Mouse (Mus musculus) left cerebral cortex, adult 8-10 months (tissue): ENCODE data around the gene Chn1. TPM values are rescaled to one million over a fixed set of nuclear protein-coding genes. Genes with fewer than 3 reads are reported as not detected.
A peak's percentile ranks its signal among the peaks of the same experiment; 100 is the strongest.
"Not testable (repeated sequence)": the region's sequence is repeated elsewhere in the genome, so short reads cannot be mapped to it uniquely, and the experiment has no call there.

ENCODE experiments used
- DNase-seq, 2 experiments: peaks; one replicate each; pipeline ENCODE4 v3.0.0; 2022; ENCODE audit warnings: low spot score in 2 of 2
- total RNA-seq, 4 experiments: library from RNA; stranded (reverse); gene quantifications; 2 replicates each; pipeline ENCODE4 v1.2.4; 2022

The Chn1 gene
- 1,000 to 10,000 TPM; 1,322 to 1,483 (median 1,424) TPM for total RNA-seq

GRCm38 (mm10) chr2:73774786-73775682, at the start of gene Chn1:
Gene Chn1, minus strand, starts transcription at chr2:73775346.
- peak; percentile 55 to 65 for DNase-seq

DNA sequence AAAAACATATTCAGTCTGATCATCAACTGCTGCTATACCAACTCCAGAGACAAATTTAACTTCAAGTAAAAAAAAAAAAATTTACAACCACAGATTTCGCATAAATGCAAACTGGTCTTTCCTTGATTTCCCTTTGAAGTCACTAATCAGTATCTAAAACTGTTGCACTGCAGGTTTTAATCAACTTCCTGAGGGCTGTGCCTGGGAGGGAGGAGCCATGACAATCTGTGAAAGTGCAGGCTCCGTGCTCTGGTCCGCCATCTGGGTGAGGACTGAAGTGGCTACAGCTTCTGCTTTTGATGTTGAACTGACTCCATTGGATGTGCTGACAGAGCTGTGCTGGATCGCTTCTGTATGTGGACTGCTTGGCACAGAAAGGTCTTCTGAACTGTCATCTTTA, 43.6 kb upstream of the Chn1 start:
- no peak for DNase-seq

GRCm38 (mm10) chr2:73807609-73808008, 32.5 kb upstream of the Chn1 start:
- no peak for DNase-seq

GRCm38 (mm10) chr2:73800127-73800526, 25.0 kb upstream of the Chn1 start:
- DNase-seq = not testable (repeated sequence)

DNA sequence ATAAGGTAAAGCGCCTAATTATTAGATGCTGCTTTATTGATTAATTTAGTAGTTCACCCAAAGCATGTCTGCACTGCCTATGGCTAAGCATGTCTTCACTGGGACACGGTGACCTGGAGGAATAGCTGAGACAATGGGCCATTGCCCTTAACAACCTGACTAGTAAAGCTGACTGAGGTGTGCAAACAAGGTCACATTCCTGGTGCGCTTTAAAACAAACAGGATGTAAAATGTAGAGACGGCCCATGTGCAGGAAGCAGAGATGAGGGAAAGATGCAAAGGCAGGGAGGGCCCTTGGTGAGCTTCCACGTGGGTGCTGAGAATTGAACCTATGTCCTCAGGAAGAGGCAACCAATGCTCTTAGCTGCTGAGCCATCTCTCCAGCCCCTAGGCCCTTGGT, 23.6 kb upstream of the Chn1 start:
- no peak for DNase-seq

DNA sequence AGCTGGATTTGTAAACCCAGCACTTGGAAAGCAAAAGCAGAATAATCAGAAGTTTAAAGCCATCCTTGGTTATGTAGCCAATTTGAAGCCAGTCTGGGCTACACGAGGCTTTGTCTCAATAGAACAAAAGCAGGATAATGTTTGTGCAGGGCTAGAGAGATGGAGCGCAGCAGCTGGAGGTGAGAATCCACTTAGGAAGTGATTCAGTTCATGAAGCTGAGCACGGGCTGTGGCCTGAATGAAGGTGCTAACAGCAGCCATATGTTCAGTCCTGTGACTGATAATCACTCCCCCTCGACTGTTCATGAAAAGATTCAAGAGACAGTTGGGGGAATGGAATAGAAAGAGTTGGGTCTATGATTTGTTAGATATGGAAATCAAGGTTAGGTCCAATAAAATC, 23.0 kb upstream of the Chn1 start:
- no peak for DNase-seq

DNA sequence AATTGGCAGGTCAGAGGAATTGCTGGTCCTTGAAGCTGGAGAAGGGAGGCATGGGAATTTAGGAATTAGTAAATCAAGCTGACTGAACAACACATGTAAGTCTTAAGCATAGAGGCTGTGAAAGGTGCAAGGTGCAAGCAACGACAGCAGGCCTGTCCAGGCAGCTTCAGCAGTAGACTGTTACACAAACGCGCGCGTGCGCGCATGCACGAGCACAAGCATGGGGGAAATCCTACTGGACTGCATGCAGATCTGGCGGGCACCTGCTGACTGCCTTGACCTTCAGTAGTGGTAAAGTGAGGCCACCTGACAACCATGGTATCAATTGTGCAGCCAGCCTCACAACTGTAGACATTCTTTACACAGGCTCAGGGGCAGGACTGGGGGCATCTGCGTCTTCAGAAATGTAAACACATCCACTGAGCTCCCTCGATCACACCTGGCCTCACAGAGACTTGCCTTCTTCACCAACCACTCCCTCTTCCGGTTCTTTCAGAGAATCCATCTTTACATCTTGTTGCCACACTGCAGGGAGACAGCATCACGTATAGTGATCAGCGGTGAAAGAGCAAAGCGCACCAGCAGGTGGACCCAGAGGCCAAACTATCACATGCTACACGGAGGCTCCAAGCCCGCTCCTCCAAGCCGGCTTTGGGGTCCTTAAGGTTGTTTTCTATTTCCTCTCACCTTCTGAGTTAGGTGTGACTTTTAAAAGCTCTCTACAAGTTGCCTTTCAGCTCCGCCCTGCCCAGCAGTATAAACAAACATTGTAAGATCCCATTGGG, 16.9 kb upstream of the Chn1 start:
- no peak for DNase-seq

DNA sequence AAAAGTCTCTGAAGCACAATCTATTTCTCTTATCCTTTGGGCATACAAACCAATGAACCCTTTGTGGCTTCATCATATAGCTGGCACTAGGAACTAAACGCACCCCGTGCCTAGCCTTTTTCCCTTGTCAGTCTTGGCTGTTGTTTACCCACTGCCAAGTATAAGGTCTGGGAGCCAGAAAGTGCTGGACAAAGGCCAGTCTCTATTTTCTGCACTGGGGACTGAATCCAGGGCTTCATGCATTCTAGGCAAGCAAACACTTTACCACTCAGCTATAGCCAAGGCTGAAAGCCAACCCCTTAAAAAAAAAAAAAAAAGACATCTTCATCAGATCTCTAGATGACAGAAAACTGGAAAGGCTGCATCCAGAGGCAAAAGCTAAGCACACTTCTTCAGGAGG, 15.2 kb upstream of the Chn1 start:
- DNase-seq = no peak

DNA sequence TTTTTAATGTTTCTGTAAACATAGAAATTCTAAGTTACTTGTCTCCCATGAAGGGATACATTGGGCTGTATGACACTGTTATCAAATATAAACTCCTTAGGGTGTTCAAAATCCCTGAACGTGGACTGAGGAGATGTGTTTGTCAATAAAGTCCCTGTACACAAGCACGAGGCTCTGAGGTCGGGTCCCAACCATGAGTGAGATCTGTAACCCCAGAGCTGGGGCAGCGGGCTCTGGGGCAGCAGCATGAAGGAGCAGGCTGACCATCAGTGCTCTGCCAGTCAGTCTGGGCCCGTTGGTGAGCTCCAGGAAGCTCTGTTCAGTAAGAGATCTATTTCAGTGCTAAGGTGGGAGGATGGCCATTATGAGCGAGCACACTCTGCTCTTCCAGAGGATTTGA, 13.2 kb upstream of the Chn1 start:
- no peak for DNase-seq

DNA sequence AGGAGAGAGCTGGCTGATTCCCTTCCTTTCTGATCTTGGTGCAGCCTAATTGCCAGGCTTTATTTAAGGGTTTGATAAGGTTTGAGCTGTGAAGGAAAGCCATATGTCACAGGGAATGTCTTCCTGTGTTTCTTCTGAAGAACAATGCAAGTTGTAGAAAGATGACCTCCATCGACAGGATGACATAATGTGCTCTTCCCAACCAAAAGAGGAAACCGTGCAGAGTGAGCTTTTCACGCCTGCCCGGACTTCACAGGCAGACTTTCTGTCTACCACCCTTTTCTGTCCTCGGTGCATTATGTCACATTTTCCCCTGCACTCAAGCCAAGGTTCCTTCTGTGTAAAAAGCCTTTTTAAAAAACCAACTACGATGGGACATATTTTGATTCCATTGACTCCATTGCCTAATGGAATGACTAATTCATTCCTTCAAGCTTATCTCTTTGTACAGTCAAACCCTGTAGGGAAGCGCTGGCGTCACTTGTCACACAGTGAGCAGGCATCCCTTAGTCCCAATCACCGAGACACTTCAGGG, 7.3 kb upstream of the Chn1 start:
- DNase-seq = no peak

DNA sequence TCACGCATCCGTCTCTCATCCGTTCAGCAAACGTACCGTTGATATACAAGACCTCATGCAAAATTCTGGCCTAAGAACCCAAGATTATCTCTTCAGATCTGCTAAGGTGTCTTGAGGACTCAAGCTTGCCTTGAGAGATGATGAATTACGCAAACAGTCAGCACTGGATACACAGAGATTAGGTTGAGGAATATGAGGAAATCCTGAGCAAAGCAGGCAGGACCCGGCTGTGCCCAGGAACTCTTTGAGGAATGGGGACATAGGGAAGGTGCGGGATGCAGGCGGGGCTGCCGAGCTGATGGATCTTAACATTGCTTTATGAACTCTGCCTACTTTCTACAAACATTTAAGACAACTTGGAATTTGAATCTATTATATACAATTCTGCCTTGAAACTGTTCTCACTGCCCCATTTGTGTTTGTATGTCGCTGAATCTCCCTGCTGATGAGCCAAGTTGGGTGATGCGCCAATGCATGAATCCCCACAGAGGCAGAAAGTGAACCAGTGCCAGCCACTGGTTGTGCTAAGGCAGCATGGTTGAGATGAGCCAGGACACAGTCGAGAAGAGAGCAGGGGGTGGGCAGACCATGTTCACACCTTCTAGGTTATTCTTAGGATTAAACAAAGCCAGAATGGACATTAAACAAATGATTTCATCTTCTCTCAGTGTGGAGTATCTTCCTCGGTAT, 5.3 kb upstream of the Chn1 start:
- no peak for DNase-seq

DNA sequence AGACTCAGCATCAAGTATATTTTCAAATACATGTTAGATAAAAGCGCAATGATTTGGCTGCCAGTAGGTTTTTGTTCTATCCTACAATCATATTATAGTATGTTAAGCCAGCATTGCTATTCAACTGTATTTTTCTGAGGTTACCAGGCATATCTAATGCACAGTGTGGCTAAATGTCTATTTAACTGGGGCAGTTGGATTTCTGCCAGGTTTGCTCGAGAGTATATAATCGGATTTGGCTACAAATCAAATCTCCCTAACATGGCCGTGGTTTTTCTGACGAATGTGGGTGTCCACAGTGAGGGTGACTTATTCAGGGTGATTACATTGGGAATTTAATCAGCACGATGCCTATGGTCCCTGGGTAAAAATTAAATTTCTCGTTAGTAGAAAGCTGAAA, 4.7 kb upstream of the Chn1 start:
- DNase-seq = no peak

- DNase-seq = no peak
Measured at GRCm38 (mm10) chr2:73779016-73779595, 4.0 kb upstream of the Chn1 start.

DNA sequence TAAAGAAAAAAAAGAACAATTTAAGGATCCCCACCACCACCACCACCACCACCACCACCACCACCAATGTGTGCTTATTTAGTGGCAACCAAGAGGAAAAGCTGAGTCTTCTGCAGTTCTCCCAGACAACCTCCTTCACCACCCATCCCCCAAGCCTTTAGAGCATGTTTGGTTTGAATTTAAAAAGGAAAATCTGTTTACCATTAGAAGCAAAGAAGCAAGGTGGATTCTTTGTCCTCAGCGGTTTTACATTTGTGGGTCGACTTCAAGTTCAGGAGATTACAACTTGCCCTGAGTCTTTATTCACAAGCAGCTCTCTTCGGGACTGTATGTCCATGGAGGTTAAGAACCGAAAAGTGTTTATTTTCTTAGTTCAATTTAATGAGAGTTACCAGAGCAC, 1.8 kb upstream of the Chn1 start:
- DNase-seq = no peak

DNA sequence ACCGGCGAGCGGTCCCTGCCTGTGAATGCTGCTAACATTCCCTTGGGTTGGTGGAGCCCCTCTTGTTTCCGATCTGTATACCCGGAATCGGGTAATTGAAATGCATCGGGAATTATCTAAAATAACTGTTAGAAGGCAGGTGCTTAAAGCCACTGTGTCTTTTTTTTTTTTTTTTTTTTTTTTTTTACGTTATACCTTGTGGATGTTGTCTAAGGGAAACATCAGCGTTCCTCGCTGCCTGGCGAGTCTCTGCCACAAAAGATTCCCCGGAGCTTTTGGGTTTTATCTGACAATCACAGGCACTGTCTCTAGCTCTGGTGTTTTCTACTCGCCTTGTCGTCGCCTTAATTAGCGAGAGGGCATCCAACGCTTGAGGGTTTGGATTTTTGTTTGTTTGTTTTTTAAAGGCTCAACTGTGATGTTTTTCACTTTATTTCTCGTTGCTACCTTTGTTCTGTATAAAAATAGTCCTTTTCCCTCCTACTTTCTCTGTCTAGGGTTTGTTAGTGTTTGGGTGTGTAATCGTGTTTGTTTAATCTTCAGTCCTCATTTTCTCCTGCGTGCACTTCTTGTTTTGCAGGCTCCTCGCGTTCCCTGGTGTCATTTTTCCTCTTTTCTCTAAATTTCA, 651 bp upstream of the Chn1 start:
- DNase-seq = no peak

DNA sequence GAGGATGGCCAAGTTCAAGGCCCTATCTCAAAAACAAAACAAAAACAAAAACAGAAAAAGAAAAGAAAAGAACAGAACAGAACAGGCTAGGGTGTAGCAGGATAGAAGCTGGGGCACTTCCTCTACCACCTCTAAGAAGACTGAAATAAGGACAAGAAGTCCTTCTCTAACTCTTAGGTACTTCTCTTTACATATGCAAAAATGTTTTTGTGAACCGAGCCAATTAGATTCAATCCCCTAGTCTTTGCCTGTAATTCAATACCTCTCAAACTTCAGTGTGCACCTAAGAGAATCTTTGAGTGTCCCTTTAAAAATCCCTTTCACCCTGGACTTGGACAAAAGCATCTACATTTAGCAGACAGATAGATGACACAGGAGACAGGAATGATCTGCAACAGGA, 2.2 kb downstream of the Chn1 start:
- no peak for DNase-seq

DNA sequence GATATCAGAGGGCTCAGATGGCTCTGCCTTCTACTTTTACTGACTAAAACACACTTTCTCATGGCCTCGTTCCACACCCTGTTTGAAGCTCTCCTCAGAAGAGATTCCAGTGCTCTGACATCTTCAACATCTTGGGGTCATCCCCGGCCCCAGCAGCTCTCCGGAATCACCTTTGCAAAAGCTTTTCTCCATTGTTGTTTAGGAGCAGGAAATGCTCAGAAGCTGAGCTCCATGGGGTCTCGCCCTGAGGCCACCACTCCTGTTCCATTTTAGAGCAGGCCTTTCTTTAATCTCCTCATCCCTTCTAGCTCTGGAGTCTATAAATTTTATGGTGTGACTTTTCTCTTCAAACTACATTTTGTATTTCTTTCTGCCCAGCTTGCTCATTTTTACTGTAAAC, 6.5 kb downstream of the Chn1 start:
- DNase-seq = no peak

- DNase-seq = no peak
Measured at GRCm38 (mm10) chr2:73763541-73763940, 11.6 kb downstream of the Chn1 start.

GRCm38 (mm10) chr2:73759899-73760298, 15.2 kb downstream of the Chn1 start:
- DNase-seq = no peak

- DNase-seq = no peak
Measured at GRCm38 (mm10) chr2:73759027-73759426, 16.1 kb downstream of the Chn1 start.

GRCm38 (mm10) chr2:73747297-73747696, 27.8 kb downstream of the Chn1 start:
- no peak for DNase-seq
